Mouse (Mus musculus) limb, embryonic 12.5 days (tissue): Measurements from ENCODE around the gene Map3k14. TPM values are rescaled to one million over a fixed set of nuclear protein-coding genes. Genes with fewer than 3 reads are reported as not detected.
"Not testable (repeated sequence)": the region's sequence is repeated elsewhere in the genome, so short reads cannot be mapped to it uniquely, and the experiment has no call there.

ENCODE experiments used
- ATAC-seq: fragments of 200-750 bp; cut with Nextera tagmentation; 2 replicates; pipeline ENCODE4 v1.8.0; 2017; ENCODE audit warnings: low read depth, moderate TSS enrichment; ENCODE audit not compliant: insufficient number of reproducible peaks, insufficient read depth, low FRiP score, low TSS enrichment
- H3K27ac ChIP-seq: fragments of 300-500 bp; sonication (generic); 2 replicates; pipeline ENCODE4 v1.5.1; 2016; ENCODE audit warnings: mild to moderate bottlenecking, moderate library complexity
- H3K27me3 ChIP-seq: fragments of 300-500 bp; sonication (generic); 2 replicates; pipeline ENCODE4 v1.6.1; 2016; ENCODE audit warnings: mild to moderate bottlenecking, moderate library complexity
- H3K36me3 ChIP-seq: fragments of 300-500 bp; sonication (generic); 2 replicates; pipeline ENCODE4 v1.6.1; 2016; ENCODE audit warnings: mild to moderate bottlenecking, moderate library complexity
- H3K4me1 ChIP-seq: fragments of 300-500 bp; sonication (generic); replicated peaks from 2 replicates; pipeline ENCODE4 v1.6.1; 2016
- H3K4me2 ChIP-seq: fragments of 300-500 bp; sonication (generic); 2 replicates; pipeline ENCODE4 v1.6.1; 2016; ENCODE audit warnings: mild to moderate bottlenecking, moderate library complexity
- H3K4me3 ChIP-seq: fragments of 300-500 bp; sonication (generic); replicated peaks from 2 replicates; pipeline ENCODE4 v1.5.1; 2016; ENCODE audit warnings: mild to moderate bottlenecking
- H3K9ac ChIP-seq: fragments of 300-500 bp; sonication (generic); replicated peaks from 2 replicates; pipeline ENCODE4 v1.6.1; 2016; ENCODE audit warnings: mild to moderate bottlenecking, moderate library complexity
- H3K9me3 ChIP-seq: fragments of 300-500 bp; sonication (generic); 2 replicates; pipeline ENCODE4 v1.6.1; 2016; ENCODE audit warnings: mild to moderate bottlenecking, moderate library complexity
- WGBS: fragments of 180-500 bp; shearing (Covaris S2); methylation state at CpG from one replicate; pipeline ENCODE4 v1.1.7; 2016; 5-methylcytosine and 5-hydroxymethylcytosine counted together
- polyA plus RNA-seq: library from polyadenylated mRNA; unstranded; fragments of >200 nt; fragmentation: Nextera tagmentation; extraction: Ambion mirVana; gene quantifications from 2 replicates; pipeline ENCODE4 v1.2.1, GENCODE M21; 2016

Gene Map3k14
- polyA plus RNA-seq, 1 experiment from 2014 or later, result 4.2 TPM

DNA sequence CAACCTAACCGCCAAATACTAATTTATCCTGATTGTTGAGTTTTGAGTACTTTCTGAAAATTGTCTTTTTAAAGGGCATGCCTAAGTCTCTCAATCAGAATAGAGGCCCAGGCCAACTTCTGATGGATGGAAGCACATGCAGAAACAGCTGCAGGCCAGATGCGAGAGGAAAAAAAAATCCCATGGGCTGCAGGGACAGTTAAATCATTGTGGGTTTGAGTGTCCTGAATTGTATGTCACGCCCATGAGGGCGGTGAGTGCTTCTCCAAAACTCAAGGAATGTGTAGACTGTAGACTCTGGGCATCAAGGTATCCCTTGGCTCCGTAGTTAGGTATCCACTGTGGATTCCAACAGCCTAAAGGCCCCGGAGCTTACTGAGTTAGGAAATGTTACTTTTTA is 26.8 kb upstream of the Map3k14 start:
- Histone ChIP-seq H3K4me3 (no peak overlapping the region), H3K9me3 (no peaks in the 10 kb centered on the region), H3K9ac (no peak overlapping the region), H3K36me3 (no peaks in the 10 kb centered on the region), H3K4me1 (peaks cover 17% of the 10 kb centered on the region), H3K4me2 (no peak overlapping the region), H3K27ac (no peak overlapping the region), H3K27me3 (no peaks in the 10 kb centered on the region)
- 66% methylated on average over 6 of the region's 6 CpGs for WGBS
- no peak for ATAC-seq

- 74% methylated on average over 5 of the region's 5 CpGs for WGBS
Observed at GRCm38 (mm10) chr11:103292890-103293287, 25.6 kb upstream of the Map3k14 start.

GRCm38 (mm10) chr11:103292152-103292889 is 25.0 kb upstream of the Map3k14 start:
- peak overlapping the region; percentile 42 for H3K4me2 ChIP-seq

More at GRCm38 (mm10) chr11:103292890-103293287, 25.6 kb upstream of the Map3k14 start:
- H3K27me3 ChIP-seq, result no peaks in the 10 kb centered on the region
- H3K4me3 ChIP-seq, result no peak overlapping the region
- peaks cover 17% of the 10 kb centered on the region for H3K4me1 ChIP-seq
- no peak overlapping the region for H3K4me2 ChIP-seq
- H3K36me3 ChIP-seq, result no peaks in the 10 kb centered on the region
- no peak for ATAC-seq
- H3K27ac ChIP-seq, result peak overlapping the region; percentile 36; the same call in 1 of the 2 replicates
- no peak overlapping the region for H3K9ac ChIP-seq
- H3K9me3 ChIP-seq, result no peaks in the 10 kb centered on the region

DNA sequence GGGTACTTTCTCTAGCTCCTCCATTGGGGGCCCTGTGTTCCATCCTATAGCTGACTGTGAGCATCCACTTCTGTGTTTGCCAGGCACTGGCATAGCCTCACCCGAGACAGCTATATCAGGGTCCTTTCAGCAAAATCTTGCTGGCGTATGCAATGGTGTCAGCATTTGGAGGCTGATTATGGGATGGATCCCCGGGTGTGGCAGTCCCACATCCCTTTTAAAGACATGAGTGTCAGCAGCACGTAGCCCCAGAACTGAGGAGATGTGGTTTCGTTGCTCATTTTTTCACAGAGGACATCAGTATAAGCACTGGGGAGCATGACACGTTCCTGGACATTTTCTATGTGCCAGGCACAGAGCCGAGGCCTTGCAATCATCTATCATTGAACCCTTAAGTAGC is 23.6 kb upstream of the Map3k14 start:
- WGBS, result 91% methylated on average over 7 of the region's 7 CpGs
- H3K4me3 ChIP-seq, H3K9ac ChIP-seq, H3K9me3 ChIP-seq, H3K4me2 ChIP-seq, H3K27ac ChIP-seq, H3K36me3 ChIP-seq, ATAC-seq, H3K27me3 ChIP-seq: not testable (repeated sequence)
- peaks cover 23% of the 10 kb centered on the region for H3K4me1 ChIP-seq

More at GRCm38 (mm10) chr11:103292152-103292889, 25.0 kb upstream of the Map3k14 start:
- ATAC-seq, result peak; percentile 76
- H3K4me3 ChIP-seq, result 0 out of 2 replicates have a peak overlapping the region, but pooled peaks have one; percentile 6
- H3K27ac ChIP-seq, result peak overlapping the region; percentile 36
- WGBS, result 7% methylated on average over 14 of the region's 14 CpGs
- H3K9me3 ChIP-seq, result no peaks in the 10 kb centered on the region
- H3K4me1 ChIP-seq, result peaks cover 17% of the 10 kb centered on the region
- no peaks in the 10 kb centered on the region for H3K36me3 ChIP-seq
- no peaks in the 10 kb centered on the region for H3K27me3 ChIP-seq
- no peak overlapping the region for H3K9ac ChIP-seq

DNA sequence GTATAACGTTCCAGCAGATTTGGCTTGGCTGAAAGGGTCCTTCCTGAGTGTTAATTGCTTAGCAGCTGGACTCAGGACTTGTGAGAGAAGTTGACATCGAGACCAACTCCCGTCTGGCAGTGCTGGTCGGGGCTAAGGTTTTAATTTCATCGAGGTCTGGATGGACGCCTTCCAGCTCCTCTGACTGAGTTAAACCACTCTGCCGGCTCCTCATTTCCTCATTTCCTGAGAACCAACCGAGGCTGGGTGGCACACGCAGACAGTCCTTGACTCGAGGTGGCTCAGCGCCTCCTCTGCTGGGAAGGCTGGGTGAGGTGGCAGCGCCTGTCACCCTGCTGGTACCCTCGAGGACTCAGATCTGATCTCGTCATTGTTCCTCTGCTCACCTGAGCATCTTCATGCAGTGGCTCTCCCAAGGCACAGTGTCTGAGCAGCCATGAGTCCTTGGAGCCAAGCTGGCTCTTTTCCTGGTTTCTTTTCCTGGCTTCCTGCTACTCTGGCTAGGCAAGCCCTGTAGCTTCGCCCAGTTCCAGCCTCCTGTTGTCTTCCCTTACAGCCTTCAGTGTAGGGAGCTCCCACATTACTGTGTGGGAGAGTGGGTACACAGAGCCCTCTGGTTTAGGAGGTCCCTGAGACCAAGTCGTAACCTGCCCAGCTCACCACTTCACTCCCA is 21.2 kb upstream of the Map3k14 start:
- ATAC-seq, result no peak
- Histone ChIP-seq H3K27me3 (no peaks in the 10 kb centered on the region), H3K4me3 (no peak overlapping the region), H3K9me3 (no peaks in the 10 kb centered on the region), H3K4me2 (no peak overlapping the region), H3K27ac (peak overlapping the region; percentile 12; the same call in 1 of the 2 replicates), H3K4me1 (peaks cover 29% of the 10 kb centered on the region), H3K9ac (no peak overlapping the region), H3K36me3 (no peaks in the 10 kb centered on the region)
- 45% methylated on average over 16 of the region's 16 CpGs for WGBS

DNA sequence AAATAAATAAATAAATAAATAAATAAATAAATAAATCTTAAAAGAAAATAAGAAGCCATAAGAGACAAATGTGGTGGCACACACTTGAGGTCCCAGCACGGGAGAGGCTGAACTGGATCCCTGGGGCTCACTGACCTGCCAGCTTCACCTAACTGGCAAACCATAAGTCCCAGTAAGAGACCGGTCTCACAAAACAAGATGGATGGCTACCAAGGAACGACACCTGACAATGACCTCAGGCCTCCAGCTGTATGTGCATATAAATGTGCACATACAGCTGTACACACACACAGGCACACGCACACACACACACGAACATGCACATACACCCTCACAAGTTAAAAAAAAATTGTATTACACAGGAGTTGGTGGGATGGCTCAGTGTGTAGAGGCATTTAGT is 19.6 kb upstream of the Map3k14 start:
- 91% methylated on average over 5 of the region's 5 CpGs for WGBS
- Histone ChIP-seq H3K9ac (no peak overlapping the region), H3K27me3 (no peaks in the 10 kb centered on the region), H3K36me3 (no peaks in the 10 kb centered on the region), H3K4me2 (no peak overlapping the region), H3K4me3 (no peak overlapping the region), H3K27ac (no peak overlapping the region), H3K4me1 (peaks cover 19% of the 10 kb centered on the region), H3K9me3 (no peaks in the 10 kb centered on the region)
- no peak for ATAC-seq

- Histone ChIP-seq H3K36me3 (no peaks in the 10 kb centered on the region), H3K4me1 (peaks cover 12% of the 10 kb centered on the region), H3K4me3 (no peak overlapping the region), H3K27ac (peak overlapping the region; percentile 12; the same call in 1 of the 2 replicates), H3K27me3 (no peaks in the 10 kb centered on the region), H3K9ac (no peak overlapping the region), H3K4me2 (no peak overlapping the region), H3K9me3 (no peaks in the 10 kb centered on the region)
- 39% methylated on average over 6 of the region's 6 CpGs for WGBS
- no peak for ATAC-seq
Observed at GRCm38 (mm10) chr11:103285951-103286350, 18.7 kb upstream of the Map3k14 start.

DNA sequence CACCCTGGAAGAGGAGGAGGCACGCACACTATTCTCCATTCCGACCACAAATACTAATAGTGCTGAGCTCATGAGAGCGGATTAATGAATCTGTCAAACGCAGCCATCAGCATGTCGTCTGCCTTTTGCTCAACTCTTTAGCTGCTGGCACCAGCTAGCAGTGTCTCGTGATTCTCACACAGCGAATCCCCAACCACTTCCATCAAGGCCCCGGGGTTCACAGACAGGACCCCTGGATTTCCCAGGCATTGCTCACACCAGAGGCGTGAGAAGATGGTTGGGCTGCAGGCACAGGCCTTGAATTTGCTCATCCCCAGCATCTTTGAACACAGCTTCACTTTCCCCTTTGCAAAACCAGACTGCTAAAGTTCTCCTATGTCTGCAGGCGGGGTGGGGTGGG is 18.0 kb upstream of the Map3k14 start:
- ATAC-seq, result no peak

GRCm38 (mm10) chr11:103281784-103282183 is 14.5 kb upstream of the Map3k14 start:
- peaks cover 12% of the 10 kb centered on the region for H3K4me1 ChIP-seq
- H3K9me3 ChIP-seq, result no peaks in the 10 kb centered on the region; the same call in 1 of the 2 replicates
- 72% methylated on average over 7 of the region's 7 CpGs for WGBS
- H3K36me3 ChIP-seq, result no peaks in the 10 kb centered on the region
- no peak overlapping the region for H3K9ac ChIP-seq
- no peak overlapping the region for H3K4me2 ChIP-seq
- no peaks in the 10 kb centered on the region for H3K27me3 ChIP-seq
- H3K4me3 ChIP-seq, result no peak overlapping the region
- no peak for ATAC-seq
- no peak overlapping the region for H3K27ac ChIP-seq

More for the DNA sequence above, 18.0 kb upstream of the Map3k14 start:
- Histone ChIP-seq H3K9ac (no peak overlapping the region), H3K27ac (no peak overlapping the region), H3K36me3 (no peaks in the 10 kb centered on the region), H3K27me3 (no peaks in the 10 kb centered on the region), H3K4me1 (peaks cover 12% of the 10 kb centered on the region), H3K4me2 (no peak overlapping the region), H3K4me3 (no peak overlapping the region), H3K9me3 (no peaks in the 10 kb centered on the region)
- WGBS, result 83% methylated on average over 10 of the region's 10 CpGs

DNA sequence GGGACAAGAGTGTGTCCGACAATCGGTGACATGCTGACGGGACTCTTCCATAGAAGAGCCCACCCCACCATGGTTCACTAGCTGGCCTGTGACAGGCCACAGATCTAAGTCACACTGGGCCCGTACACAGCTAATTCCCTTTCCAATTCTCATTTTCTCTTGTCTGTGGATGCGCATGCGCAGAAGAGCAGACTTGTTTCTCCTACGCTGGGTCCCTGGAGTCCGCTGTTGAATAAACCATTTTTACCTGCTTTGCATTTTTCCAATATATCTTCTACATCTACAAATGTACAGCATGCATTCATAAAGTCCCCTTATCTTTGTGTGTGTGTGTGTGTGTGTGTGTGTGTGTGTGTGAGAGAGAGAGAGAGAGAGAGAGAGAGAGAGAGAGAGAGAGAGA is 9.2 kb upstream of the Map3k14 start:
- H3K4me1 ChIP-seq, result 0 out of 2 replicates have a peak, but pooled peaks cover 3% of the 10 kb centered on the region
- WGBS, result 92% methylated on average over 8 of the region's 8 CpGs
- no peak overlapping the region for H3K27ac ChIP-seq
- no peaks in the 10 kb centered on the region; the same call in 1 of the 2 replicates for H3K9me3 ChIP-seq
- H3K27me3 ChIP-seq, result no peaks in the 10 kb centered on the region
- no peaks in the 10 kb centered on the region for H3K36me3 ChIP-seq
- no peak for ATAC-seq
- no peak overlapping the region for H3K4me2 ChIP-seq
- no peak overlapping the region for H3K4me3 ChIP-seq
- no peak overlapping the region for H3K9ac ChIP-seq

DNA sequence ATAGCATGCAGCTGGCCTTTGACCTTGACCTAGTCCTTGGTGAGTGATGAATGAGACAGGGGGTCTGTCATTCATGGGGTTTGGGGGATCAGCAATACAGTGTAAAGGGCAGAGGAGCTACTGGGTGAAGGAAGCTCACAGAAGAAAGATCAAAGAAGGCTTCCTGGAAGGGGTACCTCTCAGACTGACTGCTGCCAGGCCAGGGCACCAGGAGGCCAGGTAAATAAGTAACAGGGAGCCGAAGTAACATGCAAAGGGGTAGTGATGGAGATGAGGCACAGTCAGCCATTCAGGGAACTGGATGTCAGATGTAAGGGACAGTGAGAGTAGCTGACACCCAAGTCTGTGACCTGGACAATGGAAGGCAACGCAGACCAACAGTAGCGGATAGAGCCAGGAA is 5.6 kb upstream of the Map3k14 start:
- Histone ChIP-seq H3K4me2 (no peak overlapping the region), H3K9ac (no peak overlapping the region), H3K4me1 (peaks cover 11% of the 10 kb centered on the region), H3K4me3 (no peak overlapping the region), H3K36me3 (no peaks in the 10 kb centered on the region), H3K27ac (no peak overlapping the region), H3K27me3 (no peaks in the 10 kb centered on the region), H3K9me3 (no peaks in the 10 kb centered on the region; the same call in 1 of the 2 replicates)
- 91% methylated on average over 3 of the region's 3 CpGs for WGBS
- ATAC-seq, result no peak
